Mouse (Mus musculus) thymus, adult 2 months (tissue): ENCODE results near the gene Rpn2. TPM values are rescaled to one million over a fixed set of nuclear protein-coding genes. Genes with fewer than 3 reads are reported as not detected.
A peak's percentile ranks its signal among the peaks of the same experiment; 100 is the strongest.

Experiments used
- DNase-seq: peaks from one replicate; pipeline ENCODE4 v3.0.0; 2021
- H3K27ac ChIP-seq: fragments of 200-500 bp; 2 replicates; pipeline ENCODE4 v1.5.1; 2012; ENCODE audit warnings: low read length, control low read depth; ENCODE audit not compliant: control insufficient read depth, insufficient read depth
- H3K27me3 ChIP-seq: fragments of 200-500 bp; 2 replicates; pipeline ENCODE4 v1.6.1; 2012; ENCODE audit warnings: mild to moderate bottlenecking, low read length, moderate library complexity, mixed read lengths; ENCODE audit not compliant: control insufficient read depth, insufficient read depth
- H3K36me3 ChIP-seq: fragments of 200-500 bp; 2 replicates; pipeline ENCODE4 v1.6.1; 2012; ENCODE audit warnings: mild to moderate bottlenecking, low read length, moderate library complexity; ENCODE audit not compliant: control insufficient read depth, insufficient read depth
- H3K4me1 ChIP-seq: fragments of 200-500 bp; replicated peaks from 2 replicates; pipeline ENCODE4 v1.6.1; 2012; ENCODE audit warnings: low read length; ENCODE audit not compliant: control insufficient read depth, insufficient read depth
- H3K4me3 ChIP-seq: fragments of 200-500 bp; 2 replicates; pipeline ENCODE4 v1.5.1; 2012; ENCODE audit warnings: mild to moderate bottlenecking, low read length, control low read depth, moderate library complexity; ENCODE audit not compliant: control insufficient read depth, insufficient read depth
- CTCF ChIP-seq: fragments of 200-500 bp; IDR thresholded peaks from 2 replicates; pipeline ENCODE4 v1.5.1; 2012; ENCODE audit warnings: mild to moderate bottlenecking, control low read depth, low read length, moderate library complexity, borderline replicate concordance; ENCODE audit not compliant: control insufficient read depth, poor library complexity, insufficient read depth; ENCODE audit errors: extremely low read depth
- POLR2A ChIP-seq: fragments of 200-500 bp; IDR thresholded peaks from 2 replicates; pipeline ENCODE4 v1.6.1; 2012; ENCODE audit warnings: mild to moderate bottlenecking, low read length, control low read depth, moderate library complexity; ENCODE audit not compliant: control insufficient read depth, poor library complexity, insufficient read depth; ENCODE audit errors: extremely low read depth
- WGBS: fragments of 180-500 bp; shearing (Covaris S2); methylation state at CpG from one replicate; pipeline ENCODE4 v1.1.7; 2018; 5-methylcytosine and 5-hydroxymethylcytosine counted together
- polyA plus RNA-seq: library from polyadenylated mRNA; depleted of rRNA; stranded (reverse); fragments of >200 nt; gene quantifications from 2 replicates; pipeline ENCODE4 v1.2.3, GENCODE M21; 2012

The Rpn2 gene
- polyA plus RNA-seq, 1 experiment: 177 TPM

- TF ChIP-seq POLR2A (no peak), CTCF (peak; percentile 46; the same call in 1 of the 2 replicates)
- WGBS: 29% methylated on average over 2 of the region's 2 CpGs
- H3K27me3 ChIP-seq: no peaks in the 10 kb centered on the region
- DNase-seq: peak; percentile 63
- no peaks in the 10 kb centered on the region for H3K4me1 ChIP-seq
- no peak overlapping the region for H3K27ac ChIP-seq
- peaks cover 53% of the 10 kb centered on the region for H3K36me3 ChIP-seq
- no peak overlapping the region for H3K4me3 ChIP-seq
Measured at GRCm38 (mm10) chr2:157292093-157292492, 13.3 kb downstream of the Rpn2 start.

GRCm38 (mm10) chr2:157296105-157296689, 17.4 kb downstream of the Rpn2 start:
- peaks cover 73% of the 10 kb centered on the region for H3K36me3 ChIP-seq
- no peak overlapping the region for H3K27ac ChIP-seq
- no peak for DNase-seq
- no peak overlapping the region for H3K4me3 ChIP-seq
- H3K4me1 ChIP-seq: no peaks in the 10 kb centered on the region
- 93% methylated on average over 7 of the region's 7 CpGs for WGBS
- H3K27me3 ChIP-seq: no peaks in the 10 kb centered on the region
- TF ChIP-seq CTCF: no peak

- H3K4me1 ChIP-seq: no peaks in the 10 kb centered on the region
- DNase-seq: no peak
- no peak overlapping the region for H3K27ac ChIP-seq
- H3K4me3 ChIP-seq: no peak overlapping the region
- WGBS: 96% methylated on average over 6 of the region's 6 CpGs
- H3K36me3 ChIP-seq: peaks cover 74% of the 10 kb centered on the region
- H3K27me3 ChIP-seq: no peaks in the 10 kb centered on the region
- no peak for TF ChIP-seq POLR2A
- TF ChIP-seq CTCF: no peak
Measured at GRCm38 (mm10) chr2:157300051-157300450, 21.2 kb downstream of the Rpn2 start.

GRCm38 (mm10) chr2:157303096-157303495, 24.3 kb downstream of the Rpn2 start:
- H3K27me3 ChIP-seq: no peaks in the 10 kb centered on the region
- H3K27ac ChIP-seq: no peak overlapping the region

GRCm38 (mm10) chr2:157306091-157307032, 27.5 kb downstream of the Rpn2 start:
- TF ChIP-seq CTCF (no peak), POLR2A (no peak)
- DNase-seq: no peak
- no peaks in the 10 kb centered on the region for H3K4me1 ChIP-seq
- 93% methylated on average over 7 of the region's 7 CpGs for WGBS
- H3K27me3 ChIP-seq: no peaks in the 10 kb centered on the region
- H3K4me3 ChIP-seq: no peak overlapping the region
- H3K36me3 ChIP-seq: peaks cover 77% of the 10 kb centered on the region
- H3K27ac ChIP-seq: no peak overlapping the region

More at GRCm38 (mm10) chr2:157303096-157303495, 24.3 kb downstream of the Rpn2 start:
- TF ChIP-seq CTCF (no peak), POLR2A (no peak)
- H3K4me3 ChIP-seq: no peak overlapping the region
- no peaks in the 10 kb centered on the region for H3K4me1 ChIP-seq
- no peak for DNase-seq
- H3K36me3 ChIP-seq: peaks cover 75% of the 10 kb centered on the region
- 94% methylated on average over 9 of the region's 9 CpGs for WGBS

GRCm38 (mm10) chr2:157307715-157308265, 29.0 kb downstream of the Rpn2 start:
- TF ChIP-seq CTCF: no peak
- TF ChIP-seq POLR2A: no peak
- Histone ChIP-seq H3K4me3 (no peak overlapping the region), H3K4me1 (no peaks in the 10 kb centered on the region), H3K27me3 (no peaks in the 10 kb centered on the region), H3K27ac (no peak overlapping the region), H3K36me3 (peaks cover 79% of the 10 kb centered on the region)
- 93% methylated on average over 4 of the region's 4 CpGs for WGBS
- no peak for DNase-seq
